Mouse (Mus musculus) megakaryocyte, adult 5-6 weeks (primary cell): ENCODE measurements around the gene Gp9. TPM values are rescaled to one million over a fixed set of nuclear protein-coding genes. Genes with fewer than 3 reads are reported as not detected.

Experiments
- ATAC-seq: 2 replicates; pipeline ENCODE4 v1.8.0; 2016; ENCODE audit warnings: mild to moderate bottlenecking, inconsistent platforms; ENCODE audit not compliant: poor library complexity, severe bottlenecking
- total RNA-seq, 2 experiments: library from RNA; stranded (forward) in 1 of 2; stranded (reverse) in 1 of 2; fragments of 153-499, 151-499 nt in 1 of 2; fragments of 221-1000, 200-1000 nt in 1 of 2; gene quantifications; 2 replicates each; pipeline versions ENCODE4 v1.2.3 to v1.2.4; 2015 to 2017

Gene Gp9
- 0.16 and 1.2 TPM in 2 replicates for total RNA-seq (2015)
- 0.59 TPM in 1 of 2 replicates, not detected in the other for total RNA-seq (2017)

- ATAC-seq: peak; percentile 31; the same call in 1 of the 2 replicates
These were observed at the start of gene Gp9 for GRCm38 (mm10) chr6:87777842-87778241. Gene Gp9, plus strand, starts transcription at chr6:87778072.

GRCm38 (mm10) chr6:87728102-87728501 lies 49.8 kb upstream of the Gp9 start:
- no peak for ATAC-seq

- ATAC-seq: no peak
These were observed 47.7 kb upstream of the Gp9 start for GRCm38 (mm10) chr6:87730141-87730540.

GRCm38 (mm10) chr6:87730591-87731462 lies 47.0 kb upstream of the Gp9 start, which contains the start of gene Efcc1:
Gene Efcc1, plus strand, starts transcription at chr6:87730869.
- ATAC-seq: no peak

GRCm38 (mm10) chr6:87731463-87732095 lies 46.3 kb upstream of the Gp9 start:
- no peak for ATAC-seq

GRCm38 (mm10) chr6:87732151-87733011 lies 45.5 kb upstream of the Gp9 start:
- ATAC-seq: no peak

GRCm38 (mm10) chr6:87733131-87733930 lies 44.5 kb upstream of the Gp9 start:
- no peak for ATAC-seq

GRCm38 (mm10) chr6:87734136-87734535 lies 43.7 kb upstream of the Gp9 start:
- ATAC-seq: no peak

GRCm38 (mm10) chr6:87736923-87737322 lies 40.9 kb upstream of the Gp9 start:
- no peak for ATAC-seq

- no peak for ATAC-seq
These were observed 39.8 kb upstream of the Gp9 start for GRCm38 (mm10) chr6:87737921-87738626.

GRCm38 (mm10) chr6:87739898-87740297 lies 38.0 kb upstream of the Gp9 start:
- ATAC-seq: no peak

- 0 out of 2 replicates have a peak, but pooled peaks have one; percentile 36 for ATAC-seq
These were observed 37.4 kb upstream of the Gp9 start for GRCm38 (mm10) chr6:87740496-87740895.

- ATAC-seq: no peak
These were observed 35.9 kb upstream of the Gp9 start for GRCm38 (mm10) chr6:87741978-87742377.

- peak; percentile 69 for ATAC-seq
These were observed 35.1 kb upstream of the Gp9 start for GRCm38 (mm10) chr6:87742804-87743203.

- ATAC-seq: no peak
These were observed 34.6 kb upstream of the Gp9 start for GRCm38 (mm10) chr6:87743281-87743680.

GRCm38 (mm10) chr6:87744632-87745031 lies 33.2 kb upstream of the Gp9 start:
- no peak for ATAC-seq

- no peak for ATAC-seq
These were observed 32.6 kb upstream of the Gp9 start for GRCm38 (mm10) chr6:87745301-87745700.

- no peak for ATAC-seq
These were observed 31.8 kb upstream of the Gp9 start for GRCm38 (mm10) chr6:87746059-87746458.

GRCm38 (mm10) chr6:87746849-87747248 lies 31.0 kb upstream of the Gp9 start:
- no peak for ATAC-seq

GRCm38 (mm10) chr6:87748078-87748477 lies 29.8 kb upstream of the Gp9 start:
- no peak for ATAC-seq
